Mouse (Mus musculus) MEL (cell line): Measurements from ENCODE around the gene Kif4. TPM values are rescaled to one million over a fixed set of nuclear protein-coding genes. Genes with fewer than 3 reads are reported as not detected.

ENCODE experiments used
- DNase-seq: peaks from one replicate; pipeline ENCODE4 v3.0.0; 2011; ENCODE audit warnings: low read depth, low spot score
- H3K27ac ChIP-seq: 2 replicates; pipeline ENCODE4 v1.5.1; 2012; ENCODE audit warnings: low read depth, mild to moderate bottlenecking, control low read depth, low read length, moderate library complexity; ENCODE audit not compliant: control insufficient read depth
- H3K27me3 ChIP-seq, 2 experiments: fragments of 150-350 bp in 1 of 2; sonication (generic) in 1 of 2; 2 replicates each; pipeline ENCODE4 v1.6.1; 2012; ENCODE audit warnings: low read length in 2 of 2, mild to moderate bottlenecking in 2 of 2, improper control_type of control experiment in 1 of 2, moderate library complexity in 1 of 2; ENCODE audit not compliant: insufficient read depth in 2 of 2, control insufficient read depth in 1 of 2
- H3K36me3 ChIP-seq, 2 experiments: 2 replicates each; pipeline ENCODE4 v1.6.1; 2012 to 2014; ENCODE audit warnings: low read length in 2 of 2, improper control_type of control experiment in 1 of 2, inconsistent platforms in 1 of 2, mild to moderate bottlenecking in 1 of 2; ENCODE audit not compliant: insufficient read depth in 2 of 2, control insufficient read depth in 1 of 2
- H3K4me1 ChIP-seq, 2 experiments: fragments of 150-350 bp in 1 of 2; sonication (generic) in 1 of 2; 2 replicates each; pipeline ENCODE4 v1.6.1; 2012; ENCODE audit warnings: low read length in 2 of 2, improper control_type of control experiment in 1 of 2, mild to moderate bottlenecking in 1 of 2; ENCODE audit not compliant: insufficient read depth in 2 of 2, control insufficient read depth in 1 of 2
- H3K4me3 ChIP-seq, 2 experiments: fragments of 150-350 bp in 1 of 2; sonication (generic) in 1 of 2; 2 replicates each; pipeline ENCODE4 v1.5.1; 2012; ENCODE audit warnings: low read depth in 2 of 2, low read length in 2 of 2, mild to moderate bottlenecking in 2 of 2, moderate library complexity in 2 of 2, control low read depth in 1 of 2, improper control_type of control experiment in 1 of 2; ENCODE audit not compliant: control insufficient read depth in 1 of 2, insufficient read depth in 1 of 2
- H3K79me2 ChIP-seq: 2 replicates; pipeline ENCODE4 v1.6.1; 2012; ENCODE audit warnings: mild to moderate bottlenecking, low read length, moderate library complexity; ENCODE audit not compliant: control insufficient read depth, poor library complexity, insufficient read depth
- H3K9ac ChIP-seq: 2 replicates; pipeline ENCODE4 v1.6.1; 2012; ENCODE audit warnings: low read depth, mild to moderate bottlenecking, control low read depth, low read length, moderate library complexity; ENCODE audit not compliant: control insufficient read depth, poor library complexity, severe bottlenecking
- H3K9me3 ChIP-seq: fragments of 150-350 bp; sonication (generic); replicated peaks from 2 replicates; pipeline ENCODE4 v1.6.1; 2012; ENCODE audit warnings: mild to moderate bottlenecking, low read length, improper control_type of control experiment, moderate library complexity; ENCODE audit not compliant: insufficient read depth
- BHLHE40 ChIP-seq: IDR thresholded peaks from 2 replicates; pipeline ENCODE4 v1.6.1; 2012; ENCODE audit warnings: low read depth, mild to moderate bottlenecking, inconsistent platforms, low read length, improper control_type of control experiment, borderline replicate concordance
- CHD2 ChIP-seq: IDR thresholded peaks from 2 replicates; pipeline ENCODE4 v1.6.1; 2011; ENCODE audit warnings: low read length, improper control_type of control experiment
- CTCF ChIP-seq, 3 experiments: IDR thresholded peaks in 2 of 3; conservative IDR thresholded peaks in 1 of 3; 2 replicates each; pipeline ENCODE4 v1.5.1; 2011 to 2012; ENCODE audit warnings: low read length in 3 of 3, low read depth in 2 of 3, mild to moderate bottlenecking in 2 of 3, improper control_type of control experiment in 1 of 3, inconsistent platforms in 1 of 3, mixed read lengths in 1 of 3, moderate library complexity in 1 of 3; ENCODE audit not compliant: control insufficient read depth in 1 of 3, insufficient read depth in 1 of 3, poor library complexity in 1 of 3, severe bottlenecking in 1 of 3
- EP300 ChIP-seq, 2 experiments: IDR thresholded peaks; 2 replicates each; pipeline ENCODE4 v1.6.1; 2011; ENCODE audit warnings: improper control_type of control experiment in 2 of 2, low read length in 2 of 2, low read depth in 1 of 2, mild to moderate bottlenecking in 1 of 2
- ETS1 ChIP-seq: IDR thresholded peaks from 2 replicates; pipeline ENCODE4 v1.6.1; 2012; ENCODE audit warnings: low read depth, mild to moderate bottlenecking, inconsistent platforms, low read length, improper control_type of control experiment, moderate library complexity
- GATA1 ChIP-seq: IDR thresholded peaks from 2 replicates; pipeline ENCODE4 v1.6.1; 2011; ENCODE audit warnings: low read depth, low read length, improper control_type of control experiment
- JUND ChIP-seq: IDR thresholded peaks from 2 replicates; pipeline ENCODE4 v1.6.1; 2011; ENCODE audit warnings: low read depth, mild to moderate bottlenecking, improper control_type of control experiment, low read length
- KAT2A ChIP-seq: conservative IDR thresholded peaks from 2 replicates; pipeline ENCODE4 v1.6.1; 2012; ENCODE audit warnings: low read depth, low read length, improper control_type of control experiment, inconsistent platforms
- MAFK ChIP-seq: IDR thresholded peaks from 2 replicates; pipeline ENCODE4 v1.6.1; 2011; ENCODE audit warnings: low read depth, mild to moderate bottlenecking, low read length, improper control_type of control experiment, borderline replicate concordance
- MAZ ChIP-seq: IDR thresholded peaks from 2 replicates; pipeline ENCODE4 v1.6.1; 2012; ENCODE audit warnings: low read depth, mild to moderate bottlenecking, inconsistent platforms, low read length, improper control_type of control experiment
- MYB ChIP-seq: IDR thresholded peaks from 2 replicates; pipeline ENCODE4 v1.6.1; 2011; ENCODE audit warnings: mild to moderate bottlenecking, low read depth, low read length, improper control_type of control experiment
- POLR2AphosphoS5 ChIP-seq: IDR thresholded peaks from 2 replicates; pipeline ENCODE4 v1.6.1; 2012; ENCODE audit warnings: low read depth, borderline replicate concordance, mild to moderate bottlenecking, inconsistent platforms, low read length, moderate library complexity, mixed read lengths
- SIN3A ChIP-seq: IDR thresholded peaks from 2 replicates; pipeline ENCODE4 v1.6.1; 2012; ENCODE audit warnings: low read length, improper control_type of control experiment, inconsistent platforms
- SMC3 ChIP-seq: IDR thresholded peaks from 2 replicates; pipeline ENCODE4 v1.6.1; 2011; ENCODE audit warnings: low read depth, low read length, improper control_type of control experiment
- UBTF ChIP-seq: IDR thresholded peaks from 2 replicates; pipeline ENCODE4 v1.6.1; 2012; ENCODE audit warnings: low read depth, mild to moderate bottlenecking, inconsistent platforms, low read length, improper control_type of control experiment, moderate library complexity, borderline replicate concordance; ENCODE audit not compliant: insufficient read depth
- ZKSCAN1 ChIP-seq: IDR thresholded peaks from 2 replicates; pipeline ENCODE4 v1.6.1; 2012; ENCODE audit warnings: low read depth, mild to moderate bottlenecking, inconsistent platforms, low read length, improper control_type of control experiment, moderate library complexity
- ZNF384 ChIP-seq: IDR thresholded peaks from 2 replicates; pipeline ENCODE4 v1.6.1; 2012; ENCODE audit warnings: low read depth, mild to moderate bottlenecking, inconsistent platforms, low read length, improper control_type of control experiment
- polyA plus RNA-seq, 2 experiments: library from polyadenylated mRNA; stranded (reverse) in 1 of 2; unstranded in 1 of 2; fragments of >175 nt in 1 of 2; fragments of >200 nt in 1 of 2; gene quantifications; 2 replicates each; pipeline versions ENCODE4 v1.2.1 to v1.2.4; 2012; ENCODE audit warnings: low replicate concordance in 2 of 2, low read depth in 1 of 2; ENCODE audit not compliant: insufficient read length in 2 of 2, insufficient read depth in 1 of 2, missing spikeins in 1 of 2
- total RNA-seq: library from RNA; depleted of rRNA; stranded (reverse); fragments of 300-350 nt; gene quantifications from 2 replicates; pipeline ENCODE4 v1.2.3, GENCODE M21; 2012

Kif4 gene
- total and polyA plus RNA-seq, 3 experiments = 30.2 to 153 (median 35.2) TPM

DNA sequence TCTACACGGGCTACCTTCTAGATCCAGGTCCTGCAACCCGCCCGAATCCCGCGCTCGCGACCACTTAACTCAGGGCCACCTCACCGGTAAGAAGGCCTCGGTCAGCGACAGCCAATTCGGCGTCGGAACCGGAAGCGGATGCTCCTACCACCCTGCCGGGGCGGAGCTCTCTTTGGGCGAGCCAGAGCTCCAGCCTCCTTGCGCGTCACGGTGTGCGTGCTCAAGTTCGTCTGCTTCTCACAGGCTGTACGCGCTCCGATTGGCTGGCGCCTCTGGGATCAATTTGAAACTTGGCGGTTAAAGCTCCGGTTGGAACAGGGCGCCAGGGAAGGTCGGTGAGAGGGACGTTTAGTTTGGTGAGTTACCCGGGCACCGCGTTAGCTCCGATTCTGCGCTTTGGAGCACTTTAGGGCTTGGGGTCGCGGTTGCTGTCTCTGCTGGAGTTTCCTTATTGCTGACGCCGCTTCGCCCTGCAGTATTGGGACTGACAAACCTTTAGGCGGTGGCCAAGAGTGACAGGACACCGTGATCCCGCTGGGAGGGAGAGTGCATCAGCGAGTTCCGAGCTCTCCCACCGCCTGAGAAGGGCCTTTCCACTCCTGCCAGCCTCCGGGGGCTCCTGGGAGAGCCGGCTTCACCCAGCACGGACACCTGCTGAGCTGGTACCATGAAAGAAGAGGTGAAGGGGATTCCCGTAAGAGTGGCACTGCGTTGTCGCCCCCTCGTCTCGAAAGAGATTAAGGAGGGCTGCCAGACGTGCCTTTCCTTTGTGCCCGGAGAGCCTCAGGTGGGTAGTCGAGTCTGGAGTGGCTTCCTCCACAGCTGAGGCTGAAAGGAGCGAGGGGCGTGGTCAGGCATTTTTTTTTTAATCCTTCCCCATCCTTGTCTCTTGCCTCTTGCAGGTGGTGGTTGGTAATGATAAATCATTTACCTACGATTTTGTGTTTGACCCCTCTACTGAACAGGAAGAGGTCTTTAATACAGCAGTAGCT lies 561 bp downstream of the Kif4 start, which contains the start of gene Pdzd11 (continued):
- no peak for TF ChIP-seq POLR2AphosphoS5
- no peak for TF ChIP-seq KAT2A
- TF ChIP-seq MYB = no peak
- TF ChIP-seq CTCF (IDR thresholded peaks at IDR 0.05 in 2 of 3, conservative IDR thresholded peaks at IDR 0.05 in 1 of 3; ENCODE audit: control insufficient read depth in 1 of 3, insufficient read depth in 1 of 3, low read depth in 2 of 3, low read length in 3 of 3, poor library complexity in 1 of 3, severe bottlenecking in 1 of 3) = no peak
- TF ChIP-seq SMC3 = no peak

- no peak overlapping the region for H3K4me3 ChIP-seq
- H3K9ac ChIP-seq = no peak overlapping the region
- peaks cover 3 to 5% of the 10 kb centered on the region in 2 experiments for H3K4me1 ChIP-seq
- H3K36me3 ChIP-seq = peaks cover 0 to 13% of the 10 kb centered on the region in 2 experiments; a peak in 3 of 4 replicates
- no peak for DNase-seq
- no peak for TF ChIP-seq MAFK
- no peak for TF ChIP-seq GATA1
- TF ChIP-seq UBTF = no peak
- no peak for TF ChIP-seq ZKSCAN1
- no peak for TF ChIP-seq MYB
- TF ChIP-seq EP300 (IDR thresholded peaks at IDR 0.05; ENCODE audit: low read depth in 1 of 2, low read length in 2 of 2) = no peak
- no peak for TF ChIP-seq ZNF384
- no peak for TF ChIP-seq MAZ
- TF ChIP-seq BHLHE40 = no peak
- no peak for TF ChIP-seq POLR2AphosphoS5
- TF ChIP-seq ETS1 = no peak
- TF ChIP-seq JUND = no peak
- no peak for TF ChIP-seq SIN3A
- TF ChIP-seq CHD2 = no peak
- no peak for TF ChIP-seq SMC3
- TF ChIP-seq, all 39 proteins: peak for 0
- Histone ChIP-seq H3K79me2 (peaks cover 35% of the 10 kb centered on the region), H3K27ac (no peak overlapping the region), H3K9me3 (no peaks in the 10 kb centered on the region), H3K27me3 (no peaks in the 10 kb centered on the region)
Measured at GRCm38 (mm10) chrX:100629076-100629475, 3.5 kb downstream of the Kif4 start.
